Mouse (Mus musculus): ENCODE measurements around the gene Sh2d2a.

DNA sequence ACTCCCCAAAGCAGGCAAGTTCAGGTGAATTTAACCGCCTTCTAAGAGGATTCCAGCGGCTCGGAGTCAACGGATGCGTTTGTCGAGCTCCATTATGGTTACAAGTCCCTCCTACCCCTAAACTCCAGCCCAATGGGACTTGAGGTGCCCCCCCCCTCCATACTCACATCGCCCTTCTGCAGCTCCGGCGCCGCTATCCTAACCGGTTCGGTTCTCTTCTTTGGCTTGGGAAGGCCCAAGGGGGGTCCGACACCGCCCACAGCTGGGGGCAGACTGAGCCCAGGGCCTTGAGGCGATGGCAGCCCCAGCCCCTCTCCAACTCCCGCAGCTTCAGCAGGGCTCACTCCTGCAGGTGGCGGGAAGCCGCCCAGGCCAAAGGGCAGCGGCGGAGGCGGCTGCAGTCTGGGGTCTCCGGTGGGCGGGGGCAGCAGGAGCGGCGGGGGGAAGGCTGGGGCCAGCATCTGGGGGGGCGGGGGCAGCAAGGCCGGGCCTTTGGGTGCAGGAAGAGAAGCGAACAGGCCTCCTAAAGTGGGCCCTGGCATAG, 38.2 kb downstream of the Sh2d2a start:
- TF ChIP-seq CTCF (IDR thresholded peaks at IDR 0.05; ENCODE audit: extremely low read depth, insufficient read length, insufficient replicate concordance, low read depth, low read length): no peak
- no peak for TF ChIP-seq POLR2A (IDR thresholded peaks at IDR 0.05; ENCODE audit: low read depth, low read length)

All from small intestine, adult 2 months (tissue).